In genomic region chr5:147733682-147734081, GRCm38 (mm10) we compare ENCODE assay signal across 9 mouse cellular contexts. TPM values are rescaled to one million over a fixed set of nuclear protein-coding genes. Genes with fewer than 3 reads are reported as not detected.
DNase-seq lines count a peak whose midpoint lies in the region; ATAC-seq and TF ChIP-seq lines count a peak whose summit lies in the region.
"Had no signal": no experiment of that assay in that cellular context is flagged by ENCODE, and none has a peak within 500 bp of the region (broad histone marks: within the 10 kb centered on the region; RNA-seq: fewer than 3 reads in every experiment).

No protein-coding gene starts in this region.

- H3K9me3 ChIP-seq in heart, postnatal 0 days (replicated peaks; ENCODE audit: control insufficient read depth, low read length), result 0 out of 2 replicates have a peak, but pooled peaks cover 5% of the 10 kb centered on the region
- H3K9me3 ChIP-seq in midbrain, embryonic 15.5 days, result no peaks in the 10 kb centered on the region

- no peak for TF ChIP-seq EP300 in heart, postnatal 0 days (IDR thresholded peaks at IDR 0.05; ENCODE audit: low read depth)

- DNase-seq in heart, postnatal 0 days (ENCODE audit: low spot score), result no peak
- DNase-seq in heart, postnatal 25 days (ENCODE audit: low spot score), result no peak
- no peak for DNase-seq in testis, postnatal 10 days (ENCODE audit: low spot score)
- DNase-seq in right cerebral cortex, postnatal 36 days (ENCODE audit: low spot score in 2 of 2), result no peak
- no peak for DNase-seq in frontal cortex, postnatal 10 days (ENCODE audit: low spot score in 2 of 2)

- H3K27me3 ChIP-seq in heart, postnatal 0 days (ENCODE audit: control insufficient read depth, insufficient read depth, low read length), result peaks cover 9% of the 10 kb centered on the region; the same call in 1 of the 2 replicates
- H3K27me3 ChIP-seq in testis, adult 2 months (ENCODE audit: control insufficient read depth, insufficient read depth, low read length), result no peaks in the 10 kb centered on the region
- H3K27me3 ChIP-seq in midbrain, embryonic 15.5 days (replicated peaks), result peaks cover 9% of the 10 kb centered on the region

- H3K4me3 ChIP-seq in heart, postnatal 0 days (ENCODE audit: low read depth, low read length), result no peak overlapping the region
- H3K4me3 ChIP-seq in testis, adult 2 months (ENCODE audit: control insufficient read depth, low read depth, low read length), result no peak overlapping the region
- H3K4me3 ChIP-seq in cortical plate, adult 2 months (ENCODE audit: insufficient read depth, low read length), result no peak overlapping the region
- H3K4me3 ChIP-seq in midbrain, embryonic 15.5 days, result no peak overlapping the region
- H3K4me3 ChIP-seq: embryonic facial prominence, embryonic 13.5 days had no signal

- TF ChIP-seq CTCF in heart, postnatal 0 days (IDR thresholded peaks at IDR 0.05; ENCODE audit: low read depth), result peak; percentile 46
- TF ChIP-seq CTCF in testis, adult 2 months (IDR thresholded peaks at IDR 0.05; ENCODE audit: control insufficient read depth, insufficient read depth, insufficient replicate concordance, low read depth, low read length), result peak; percentile 51; the same call in 1 of the 2 replicates
- peak; percentile 33; the same call in 1 of the 2 replicates for TF ChIP-seq CTCF in cortical plate, adult 2 months (IDR thresholded peaks at IDR 0.05; ENCODE audit: extremely low read depth, insufficient read depth, low read length)

- no peak overlapping the region for H3K4me2 ChIP-seq in heart, postnatal 0 days (ENCODE audit: low read depth, low read length)
- H3K4me2 ChIP-seq in midbrain, embryonic 15.5 days, result no peak overlapping the region
- H3K4me2 ChIP-seq: embryonic facial prominence, embryonic 13.5 days had no signal

- no peak for ATAC-seq in heart, postnatal 0 days (ENCODE audit: insufficient read depth, low read depth)
- ATAC-seq in midbrain, embryonic 15.5 days (replicated peaks), result no peak

- no peak overlapping the region for H3K27ac ChIP-seq in heart, postnatal 0 days (ENCODE audit: low read depth)
- H3K27ac ChIP-seq in testis, adult 2 months (ENCODE audit: control insufficient read depth, insufficient read depth, low read depth, low read length), result no peak overlapping the region
- no peak overlapping the region for H3K27ac ChIP-seq in cortical plate, adult 2 months (ENCODE audit: insufficient read depth, low read length)
- H3K27ac ChIP-seq in midbrain, embryonic 15.5 days, result no peak overlapping the region
- H3K27ac ChIP-seq: embryonic facial prominence, embryonic 13.5 days had no signal

- no peak overlapping the region for H3K9ac ChIP-seq in heart, postnatal 0 days (replicated peaks; ENCODE audit: low read depth, low read length)
- H3K9ac ChIP-seq in midbrain, embryonic 15.5 days, result no peak overlapping the region
- H3K9ac ChIP-seq: embryonic facial prominence, embryonic 13.5 days had no signal

- H3K36me3 ChIP-seq in heart, postnatal 0 days (replicated peaks; ENCODE audit: control insufficient read depth, insufficient read depth, low read length), result no peaks in the 10 kb centered on the region
- no peaks in the 10 kb centered on the region for H3K36me3 ChIP-seq in testis, adult 2 months (ENCODE audit: control insufficient read depth, insufficient read depth, low read length)
- no peaks in the 10 kb centered on the region for H3K36me3 ChIP-seq in midbrain, embryonic 15.5 days (replicated peaks)
- H3K36me3 ChIP-seq: embryonic facial prominence, embryonic 13.5 days had no signal

- H3K4me1 ChIP-seq in heart, postnatal 0 days (ENCODE audit: control insufficient read depth, insufficient read depth), result no peaks in the 10 kb centered on the region
- H3K4me1 ChIP-seq in testis, adult 2 months (ENCODE audit: control insufficient read depth, insufficient read depth, low read length), result no peaks in the 10 kb centered on the region
- no peaks in the 10 kb centered on the region for H3K4me1 ChIP-seq in cortical plate, adult 2 months (ENCODE audit: control insufficient read depth, insufficient read depth, low read length)
- H3K4me1 ChIP-seq in midbrain, embryonic 15.5 days, result no peaks in the 10 kb centered on the region
- H3K4me1 ChIP-seq: embryonic facial prominence, embryonic 13.5 days had no signal

- intact Hi-C loops in heart, postnatal 25 days (cut with DNase I), result no loop called here

- WGBS in heart, postnatal 0 days, result 95% methylated on average over 1 of the region's 1 CpGs
- WGBS in midbrain, embryonic 15.5 days, result 95% methylated on average over 1 of the region's 1 CpGs

- TF ChIP-seq POLR2A in testis, adult 2 months (IDR thresholded peaks at IDR 0.05; ENCODE audit: control insufficient read depth, low read depth, low read length), result no peak
- no peak for TF ChIP-seq POLR2A in cortical plate, adult 2 months (IDR thresholded peaks at IDR 0.05; ENCODE audit: extremely low read depth, insufficient read depth, low read length)

RNA-seq across cellular contexts. Expression of gene Flt1, which starts 7.9 kb away (rescaled TPM):
- 32.0 and 39.1 TPM in 2 replicates for total RNA-seq in heart, postnatal 0 days (2014; rRNA removed; ENCODE audit: low replicate concordance)
- polyA plus RNA-seq in heart, postnatal 0 days (2015; fragmentation: Nextera tagmentation; extraction: Ambion mirVana), result 11.8 and 12.3 TPM in 2 replicates
- 10 to 100 TPM; 61.7 to 76.9 TPM for total RNA-seq in heart, postnatal 25 days (2021)
- polyA plus RNA-seq in testis, adult 2 months (2012; rRNA removed), result 1.00 and 1.1 TPM in 2 replicates
- 27.0 and 27.3 TPM in 2 replicates for polyA plus RNA-seq in cortical plate, adult 2 months (2012; rRNA removed)
- 13.4 and 15.1 TPM in 2 replicates for polyA plus RNA-seq in midbrain, embryonic 15.5 days (2015; fragmentation: Nextera tagmentation; extraction: Ambion mirVana)
